Mouse (Mus musculus) retina, postnatal 7 days (tissue): ENCODE measurements around the gene Gm45713.
"Not testable (repeated sequence)": the region's sequence is repeated elsewhere in the genome, so short reads cannot be mapped to it uniquely, and the experiment has no call there.

Experiments used
- DNase-seq: peaks from one replicate; pipeline ENCODE4 v3.0.0-alpha.2; 2012; ENCODE audit warnings: low read depth, low spot score

Gm45713 gene

DNA sequence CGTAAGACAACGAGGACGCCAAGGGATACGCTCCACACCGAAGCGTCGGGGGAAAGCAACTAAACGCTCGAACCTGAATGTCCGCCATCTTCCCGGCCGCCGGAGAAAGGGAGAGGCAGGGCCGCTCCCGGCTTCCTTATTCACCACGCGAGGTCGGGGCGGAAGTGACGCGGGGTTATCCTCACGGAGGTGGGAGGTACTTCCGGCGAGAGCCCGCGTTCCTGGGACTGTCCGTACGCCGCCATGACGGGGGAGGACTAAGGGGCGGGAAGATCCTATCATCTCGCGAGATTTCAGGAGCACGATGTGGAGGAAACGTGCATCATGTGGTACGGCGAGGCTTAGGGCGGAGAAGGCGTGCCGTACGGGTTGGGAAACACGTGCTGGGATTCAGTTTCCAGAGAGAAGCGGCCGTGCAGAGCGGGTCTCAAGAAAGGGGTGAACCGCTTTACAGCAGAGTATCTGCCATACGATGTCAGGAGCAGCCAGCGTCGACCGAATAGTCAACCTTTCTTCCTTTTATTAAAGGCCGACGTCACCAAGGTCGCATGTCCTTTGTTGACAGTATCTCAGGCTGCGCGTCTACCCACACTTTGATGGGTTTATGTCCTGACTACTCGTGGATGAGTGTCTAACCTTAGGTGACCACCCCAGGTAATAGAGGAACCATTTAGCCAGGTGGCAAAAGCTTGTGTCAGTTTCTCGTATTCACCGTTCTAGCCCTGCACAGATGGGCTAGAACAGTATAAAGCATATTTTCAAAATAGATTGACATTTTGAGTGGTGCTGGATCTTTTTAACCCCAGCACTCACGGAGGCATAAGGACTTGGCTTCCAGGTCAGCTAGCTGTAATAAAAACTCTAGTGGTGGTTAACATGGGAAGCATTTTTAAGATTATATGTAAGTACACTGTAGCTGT is 11.5 kb downstream of the Gm45713 start, which contains the start of gene Rps11:
Gene Rps11, minus strand, starts transcription at position 216 of the 920 bp plus-strand sequence.
- peak; percentile 100 for DNase-seq

DNA sequence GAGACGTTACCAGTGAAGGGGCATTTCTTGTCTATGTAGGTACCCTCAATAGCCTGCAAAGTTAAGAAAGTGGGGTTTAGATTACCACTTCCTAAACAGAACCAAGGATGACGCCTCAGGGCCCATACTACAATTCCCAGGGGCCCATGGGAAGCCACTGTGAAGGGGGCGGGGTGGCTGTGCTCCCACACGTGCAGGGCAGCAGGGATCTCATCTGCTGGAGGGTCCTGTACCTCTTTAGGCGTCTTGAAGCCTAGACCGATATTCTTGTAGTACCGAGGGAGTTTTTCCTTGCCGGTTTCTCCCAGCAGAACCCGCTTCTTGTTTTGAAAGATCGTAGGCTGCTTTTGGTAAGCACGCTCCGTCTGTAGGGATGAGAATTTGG is 12.9 kb downstream of the Gm45713 start:
- DNase-seq, result no peak

DNA sequence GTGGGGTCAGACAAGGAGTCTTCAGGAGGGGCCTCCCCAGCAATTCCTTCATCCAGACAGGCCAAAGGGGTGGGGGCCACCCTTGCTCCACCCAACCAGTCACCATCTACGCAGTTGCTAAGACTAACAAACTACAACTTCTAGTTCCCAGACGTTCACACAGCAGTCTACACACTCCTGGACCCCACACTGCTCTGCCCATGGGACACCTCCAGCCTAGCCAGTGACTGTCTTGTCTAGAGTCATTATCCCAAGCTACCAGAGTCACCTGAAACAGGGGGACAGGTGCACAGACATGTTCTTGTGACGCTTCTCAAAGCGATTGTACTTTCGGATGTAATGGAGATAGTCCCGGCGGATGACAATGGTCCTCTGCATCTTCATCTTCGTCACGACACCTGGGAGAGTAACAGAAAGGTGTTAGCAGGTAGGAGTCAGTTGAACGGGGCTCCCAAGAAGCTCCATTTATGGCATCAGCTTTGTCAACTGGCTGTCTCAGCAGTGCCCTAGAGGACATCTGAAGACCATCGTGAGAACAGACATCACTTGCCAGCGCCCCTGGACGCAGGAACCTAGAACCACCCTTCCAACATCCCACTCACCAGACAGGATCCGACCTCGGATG is 13.4 kb downstream of the Gm45713 start:
- DNase-seq, result no peak

DNA sequence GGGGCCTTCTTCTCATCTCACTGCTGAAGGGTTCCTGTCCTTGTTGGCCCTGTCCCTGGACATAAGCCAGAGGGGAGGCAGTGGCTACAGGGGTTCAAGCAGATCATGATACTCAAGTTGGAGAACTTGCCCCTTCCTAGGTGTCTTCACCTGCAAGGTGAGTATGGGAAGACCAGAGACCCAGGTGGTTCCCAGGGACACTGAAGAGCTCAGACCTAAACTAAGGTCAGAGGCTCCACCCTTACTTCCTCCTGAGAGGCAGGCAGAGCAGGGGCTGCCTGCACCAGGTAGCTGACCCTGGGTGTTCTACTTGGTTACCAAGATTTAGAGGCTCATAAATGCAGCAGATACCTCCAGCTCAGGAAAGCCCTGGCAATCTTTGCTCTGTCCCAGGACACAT is 14.1 kb downstream of the Gm45713 start:
- no peak for DNase-seq

DNA sequence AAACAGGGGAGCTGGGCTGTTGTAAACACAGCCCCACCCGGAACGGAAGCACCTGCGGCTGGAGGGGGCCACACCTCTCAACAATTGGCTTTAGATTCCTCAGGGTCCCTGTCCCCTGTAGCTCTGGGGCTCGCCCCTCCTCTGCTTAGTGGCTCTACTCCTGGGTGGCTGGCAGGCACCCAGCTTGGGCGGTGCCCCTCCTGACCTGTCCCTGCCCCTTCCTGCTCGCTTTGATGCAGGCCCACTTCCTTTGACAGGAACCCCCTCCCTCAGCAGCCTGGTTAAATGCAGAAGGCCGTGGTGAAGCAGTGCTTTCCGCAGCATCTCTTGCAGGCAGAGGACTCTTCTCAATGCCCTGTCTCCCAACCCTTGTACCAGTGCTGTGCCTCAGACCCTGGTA is 14.6 kb downstream of the Gm45713 start:
- no peak for DNase-seq

DNA sequence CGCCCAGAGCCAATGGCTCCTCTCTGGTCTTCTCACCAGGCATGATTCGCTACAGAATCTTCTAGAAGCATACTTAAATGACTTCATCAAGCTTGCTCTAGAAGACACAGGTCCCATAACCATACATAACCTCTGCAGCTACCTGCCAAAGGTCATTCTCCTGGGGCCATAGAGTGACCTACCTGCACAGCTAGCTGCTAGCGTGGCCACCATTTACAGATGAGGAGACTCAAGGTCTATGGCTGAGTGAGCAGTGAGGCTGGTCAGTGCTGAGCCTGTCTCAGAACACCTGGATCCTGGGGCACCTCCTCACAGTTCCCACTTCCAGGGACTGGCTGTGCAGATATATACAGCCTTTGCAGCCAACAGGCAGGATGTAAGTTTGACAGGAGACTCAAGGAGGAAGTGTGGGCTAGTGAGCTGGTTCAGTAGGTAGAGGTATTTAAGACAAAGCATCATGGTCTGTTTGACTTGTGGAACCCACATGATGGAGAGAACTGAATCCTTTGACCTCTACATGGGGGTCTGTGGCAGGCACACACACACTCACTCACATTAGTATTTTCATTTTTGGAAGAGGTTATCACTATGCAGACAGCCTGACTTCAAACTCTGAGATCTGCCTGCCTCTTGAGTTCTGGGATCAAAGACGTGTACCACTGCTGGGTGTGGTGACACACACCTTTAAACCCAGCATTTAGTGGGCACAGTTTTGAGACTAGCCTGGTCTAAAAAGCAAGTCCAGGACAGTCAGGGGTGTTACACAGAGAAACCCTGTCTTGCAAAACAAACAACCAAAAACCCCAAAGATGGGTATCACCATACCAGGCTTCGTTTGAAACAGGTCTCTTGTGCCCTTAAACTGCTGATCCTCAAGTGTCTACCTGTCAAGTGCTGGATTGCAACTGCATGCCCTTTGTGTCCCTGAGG is 16.0 kb downstream of the Gm45713 start:
- DNase-seq, result no peak

DNA sequence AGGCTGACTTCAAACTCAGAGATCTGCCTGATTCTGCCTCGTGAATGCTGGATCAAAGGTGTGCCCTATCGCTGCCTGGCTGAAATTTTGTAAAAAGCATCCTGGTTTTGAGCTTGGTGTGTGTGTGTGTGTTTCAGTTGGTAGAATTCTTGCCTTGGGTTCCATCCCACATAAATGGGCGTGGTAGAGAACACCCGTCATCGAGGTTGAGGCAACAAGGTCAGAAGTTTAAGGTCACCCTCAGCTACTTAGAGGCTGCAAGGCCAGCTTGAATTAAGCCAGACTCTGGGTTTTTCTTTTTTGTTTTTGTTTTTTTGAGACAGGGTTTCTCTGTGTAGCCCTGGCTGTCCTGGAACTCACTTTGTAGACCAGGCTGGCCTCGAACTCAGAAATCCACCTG is 17.7 kb downstream of the Gm45713 start:
- DNase-seq, result no peak

DNA sequence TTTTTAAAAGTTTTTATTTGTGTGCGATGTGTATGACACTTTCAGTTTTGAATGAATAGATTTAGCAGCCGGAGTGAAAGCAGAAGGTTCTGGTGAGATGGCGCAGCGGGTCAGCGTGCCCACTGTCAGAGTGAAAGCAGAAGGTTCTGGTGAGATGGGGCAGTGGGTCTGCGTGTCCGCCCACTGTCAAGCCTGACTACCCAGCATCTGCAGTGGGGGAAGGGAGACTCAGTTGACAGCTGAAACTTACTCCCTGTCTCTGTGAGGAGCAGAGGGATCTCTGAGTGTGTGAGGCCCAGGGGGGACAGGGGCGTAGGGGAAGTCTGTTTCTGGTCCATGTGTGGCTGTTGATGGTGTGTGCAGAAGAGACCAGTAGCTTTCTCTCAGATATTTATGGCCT is 18.5 kb downstream of the Gm45713 start:
- no peak for DNase-seq

DNA sequence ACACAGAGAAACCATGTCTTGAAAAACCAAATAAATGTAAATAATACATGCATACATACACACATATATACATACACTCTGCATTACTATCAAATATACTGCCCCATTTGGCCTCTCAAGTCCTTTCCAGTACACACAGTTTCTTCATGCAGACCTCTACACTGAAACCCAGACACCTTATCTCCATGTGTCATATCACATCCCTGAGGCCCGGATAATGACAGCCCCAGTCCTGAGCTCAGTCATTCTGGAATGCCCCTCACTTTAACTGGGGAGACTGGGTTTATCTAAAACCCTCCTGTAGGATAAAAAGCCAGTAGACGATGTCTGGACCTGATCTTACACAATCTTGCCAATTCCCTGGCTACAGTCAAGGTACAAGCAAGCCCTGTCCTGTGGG is 22.6 kb downstream of the Gm45713 start:
- no peak for DNase-seq

DNA sequence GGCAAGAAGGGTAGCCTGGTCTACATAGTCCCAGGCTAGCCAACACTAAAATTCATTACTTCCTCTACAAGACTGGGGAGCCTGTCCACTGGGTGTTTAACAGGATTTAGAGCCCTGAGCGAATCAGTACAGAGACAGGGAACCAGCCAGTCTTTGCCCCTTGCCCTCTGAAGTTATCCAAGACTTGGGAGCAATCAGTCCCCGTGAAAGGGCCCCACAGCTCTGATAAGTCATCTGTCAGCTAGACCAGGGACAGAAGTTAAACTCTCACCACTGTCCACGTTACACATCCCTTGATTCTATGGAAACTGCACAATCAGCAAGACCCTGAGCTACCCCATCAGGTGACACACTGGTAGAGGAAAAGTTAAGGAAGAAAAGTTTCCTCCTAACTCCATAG is 23.5 kb downstream of the Gm45713 start:
- no peak for DNase-seq

DNA sequence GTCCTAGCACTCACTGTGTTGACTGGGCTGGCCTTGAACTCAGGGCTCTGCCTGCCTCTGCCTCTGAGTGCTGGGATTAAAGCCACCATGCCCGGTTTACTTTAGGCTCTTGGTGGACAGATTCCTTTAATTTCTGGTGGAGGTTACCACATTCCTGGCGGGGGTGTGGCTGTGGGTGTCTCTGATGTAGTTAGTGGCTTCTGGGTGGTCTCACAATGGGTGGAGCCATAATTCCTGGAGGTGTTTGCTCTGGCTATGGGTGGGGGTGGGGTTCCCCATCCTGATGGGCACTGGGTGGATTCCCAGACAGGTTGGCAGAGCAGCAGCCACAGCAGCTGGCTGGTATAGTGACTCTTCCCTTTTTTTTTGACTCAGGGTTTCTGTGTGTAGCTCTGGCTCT is 24.1 kb downstream of the Gm45713 start:
- no peak for DNase-seq

DNA sequence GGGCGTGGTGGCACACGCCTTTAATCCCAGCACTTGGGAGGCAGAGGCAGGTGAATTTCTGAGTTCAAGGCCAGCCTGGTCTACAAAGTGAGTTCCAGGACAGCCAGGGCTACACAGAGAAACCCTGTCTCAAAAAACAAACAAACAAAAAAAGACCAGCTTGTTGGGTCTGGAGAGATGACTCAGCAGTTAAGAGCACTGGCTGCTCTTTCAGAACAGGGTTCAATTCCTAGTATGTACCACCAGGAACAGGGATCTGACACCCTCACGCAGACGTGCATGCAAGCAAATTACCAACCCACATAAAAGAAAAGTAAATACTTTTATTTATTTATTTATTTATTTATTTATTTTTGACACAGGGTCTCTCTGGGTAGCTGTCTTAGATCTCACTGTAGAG is 25.9 kb downstream of the Gm45713 start:
- not testable (repeated sequence) for DNase-seq

DNA sequence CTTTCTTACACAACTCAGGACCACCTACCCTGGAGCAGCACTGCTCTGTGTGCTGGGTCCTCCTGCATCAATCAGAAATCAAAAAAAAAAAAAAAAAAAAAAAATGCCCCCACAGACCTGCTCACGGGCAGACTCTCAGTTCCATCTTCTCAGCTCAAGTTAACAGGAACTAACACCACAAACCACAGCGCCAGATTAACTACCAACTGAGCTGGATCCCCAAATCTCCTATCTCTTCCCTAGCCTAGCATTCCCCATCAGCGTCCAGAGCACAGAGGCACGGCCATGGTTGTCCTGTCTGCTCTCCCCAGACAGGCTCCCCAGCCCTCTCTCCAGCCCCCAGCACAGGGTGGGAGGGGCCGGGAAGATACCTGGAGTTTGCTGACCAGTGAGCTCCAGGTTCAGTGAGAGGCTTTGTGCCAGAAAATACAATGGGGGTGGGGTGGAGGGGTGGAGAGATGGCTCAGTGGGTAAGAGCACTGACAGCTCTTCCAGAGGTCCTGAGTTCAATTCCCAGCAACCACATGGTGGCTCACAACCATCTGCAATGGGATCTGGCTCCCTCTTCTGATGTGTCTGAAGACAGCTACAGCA is 28.9 kb downstream of the Gm45713 start:
- DNase-seq, result no peak

DNA sequence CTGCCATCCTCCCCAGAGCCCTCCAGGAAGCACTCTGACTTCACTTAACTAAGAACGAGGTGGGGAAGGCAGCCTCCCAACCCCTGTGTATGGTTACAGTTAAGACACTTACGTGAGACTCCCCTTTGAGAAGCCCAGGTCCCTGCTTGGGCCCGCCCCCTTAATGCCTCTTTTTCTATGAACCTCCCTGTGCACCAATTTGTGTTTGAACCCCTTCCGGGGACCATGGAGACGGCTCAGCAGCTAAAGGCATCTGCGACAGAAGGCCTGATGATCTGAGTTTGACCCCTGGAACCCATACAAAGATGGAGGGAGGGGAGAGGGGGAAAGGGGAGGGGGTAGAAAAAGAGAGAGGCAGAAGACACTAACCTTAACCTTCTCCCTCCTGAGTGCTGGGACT is 29.6 kb downstream of the Gm45713 start:
- no peak for DNase-seq

DNA sequence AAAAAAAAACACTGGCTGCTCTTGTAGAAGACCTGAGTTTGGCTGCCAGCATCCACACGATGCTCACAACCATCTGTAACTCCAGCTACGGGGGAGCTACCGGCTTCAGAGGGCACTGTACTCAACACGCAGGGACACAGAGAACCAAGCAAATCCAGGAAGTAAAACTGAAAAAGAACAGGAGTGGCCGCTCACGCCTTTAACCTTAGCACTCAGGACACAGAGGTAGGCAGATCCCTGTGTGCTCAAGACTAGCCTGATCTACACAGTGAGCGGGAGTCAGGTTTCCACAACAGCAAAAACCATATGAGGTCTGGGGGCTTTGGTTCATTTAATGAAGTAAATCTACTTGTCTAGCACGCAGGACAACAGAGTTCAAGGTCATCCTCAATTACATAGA is 30.5 kb downstream of the Gm45713 start:
- DNase-seq, result no peak

DNA sequence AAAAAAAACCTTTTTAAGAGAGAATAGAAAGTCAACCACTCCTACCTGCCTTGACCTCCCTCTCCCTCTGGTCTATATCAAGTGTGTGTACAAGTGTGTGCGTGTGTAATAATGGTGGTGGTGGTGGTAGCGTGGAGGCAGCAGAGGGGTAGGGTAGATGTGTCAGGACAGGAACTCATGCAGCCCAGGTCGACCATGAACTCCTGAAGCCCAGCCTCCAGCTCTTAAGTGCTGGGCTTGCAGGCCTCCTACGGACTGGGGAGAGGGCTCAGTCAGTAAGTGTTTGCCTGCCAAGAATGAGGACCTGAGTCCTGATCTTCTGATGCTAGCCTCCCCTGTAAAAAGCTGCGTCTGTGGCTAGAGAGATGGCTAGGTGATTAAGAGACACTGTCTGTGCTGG is 31.1 kb downstream of the Gm45713 start:
- no peak for DNase-seq

DNA sequence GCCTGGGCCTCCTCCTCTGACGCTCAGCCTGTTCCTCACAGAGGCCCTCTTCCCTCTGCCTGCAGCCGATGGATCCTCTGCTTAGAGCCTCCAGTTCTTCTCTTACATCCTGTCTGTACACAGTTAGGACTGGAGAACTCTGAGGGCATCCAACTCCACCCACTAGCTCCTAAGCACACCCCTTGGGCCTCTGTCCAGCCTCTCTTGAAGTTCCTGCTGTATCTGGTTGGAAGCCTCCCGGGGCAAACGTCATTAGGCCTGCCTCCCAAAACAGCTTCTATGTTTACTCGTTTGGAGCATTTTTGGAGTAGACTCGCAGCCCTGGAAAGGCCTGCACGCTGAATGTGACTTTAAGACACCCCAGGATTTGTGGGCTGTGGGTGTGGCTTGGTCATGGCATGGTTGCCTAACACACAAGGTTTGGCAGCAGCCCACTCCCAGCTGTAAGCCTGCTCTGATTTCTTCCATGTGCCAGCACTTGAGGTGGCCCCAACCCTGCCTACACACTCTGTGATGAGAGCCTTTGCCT is 32.3 kb downstream of the Gm45713 start, which contains the start of gene Fcgrt:
Gene Fcgrt, minus strand, starts transcription at position 200 of the 529 bp plus-strand sequence.
- DNase-seq, result no peak

DNA sequence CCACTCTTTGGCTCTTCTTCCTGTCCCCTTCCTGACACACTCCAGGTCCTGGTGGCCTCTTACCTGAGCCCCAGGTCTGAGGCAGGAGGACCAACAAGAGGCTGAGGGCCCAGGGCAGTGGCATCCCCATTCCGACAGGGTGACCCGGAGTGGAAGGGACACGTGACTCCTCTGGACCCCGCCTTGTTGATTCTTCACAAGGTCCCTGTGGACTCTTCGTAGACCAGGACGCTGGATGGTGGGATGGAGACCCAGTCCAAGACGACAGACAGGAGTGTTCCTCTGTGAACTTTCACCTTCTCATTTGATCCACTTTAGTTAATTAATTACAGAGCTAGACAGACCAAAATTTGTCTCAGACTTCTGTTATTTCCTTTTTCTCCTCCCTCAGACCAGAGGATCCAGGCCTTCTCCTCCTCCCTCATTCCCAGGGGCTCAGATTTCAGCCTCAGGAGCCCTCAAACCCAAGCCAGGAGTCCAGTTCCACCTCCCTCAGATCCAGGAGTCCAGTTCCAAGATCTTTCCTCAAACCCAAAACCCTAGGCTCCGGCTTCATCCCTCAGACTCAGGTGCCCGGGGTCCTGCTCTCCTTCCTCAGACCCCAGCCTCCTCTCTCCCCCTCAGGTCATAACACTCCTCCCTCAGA is 33.0 kb downstream of the Gm45713 start:
- DNase-seq, result no peak

DNA sequence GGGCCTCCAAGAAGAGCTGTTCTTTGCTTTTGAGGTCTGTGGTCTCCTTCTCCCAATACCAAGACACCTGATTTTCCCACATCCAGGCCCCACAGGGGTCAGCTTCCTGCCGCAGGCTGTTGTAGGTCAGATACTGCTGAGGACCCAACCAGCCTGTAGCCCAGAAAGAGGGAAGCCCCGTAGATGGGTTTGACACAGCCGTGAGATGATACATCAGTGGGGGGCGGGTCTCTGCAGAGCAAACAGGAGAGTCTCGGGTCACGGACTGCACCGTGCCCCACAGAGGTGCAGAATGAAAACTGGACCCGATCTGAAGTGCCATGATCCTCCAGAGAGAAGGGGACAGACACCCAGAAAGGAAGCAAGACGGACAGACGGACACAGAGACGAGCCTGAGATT is 33.6 kb downstream of the Gm45713 start:
- no peak for DNase-seq

DNA sequence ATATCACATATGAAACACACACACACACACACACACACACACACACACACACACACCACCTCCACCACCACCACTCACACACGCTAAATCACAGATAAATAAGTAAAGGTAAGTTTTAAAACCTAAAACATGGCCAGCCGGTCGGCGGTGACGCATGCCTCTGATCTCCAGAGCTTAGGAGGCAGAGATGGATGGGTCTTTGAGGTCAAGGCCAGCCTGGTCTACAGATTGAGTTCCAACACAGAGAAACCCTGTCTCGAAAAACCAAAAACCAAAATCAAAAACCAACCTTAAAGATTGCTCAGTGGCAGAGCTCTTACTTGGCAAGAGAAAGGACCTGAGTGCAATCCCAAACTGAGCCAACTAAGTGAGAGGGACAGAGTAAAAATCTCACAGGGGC is 36.0 kb downstream of the Gm45713 start:
- DNase-seq, result no peak
